Mouse (Mus musculus) forebrain, postnatal 0 days (tissue): ENCODE measurements at regions not wholly inside any gene's neighbourhood (a gene's known extent, or its start where the extent isn't known, plus 50 kb on each side); places are given as distances from the start of the nearest gene placed in this dataset.

Experiments used
- ATAC-seq: fragments of 200-750 bp; cut with Nextera tagmentation; 2 replicates; pipeline ENCODE4 v1.8.0; 2017; ENCODE audit warnings: mild to moderate bottlenecking, moderate library complexity
- DNase-seq: peaks from one replicate; pipeline ENCODE4 v3.0.0-alpha.2; 2015
- H3K27ac ChIP-seq: fragments of 300-500 bp; sonication (generic); 2 replicates; pipeline ENCODE4 v1.5.1; 2014; ENCODE audit warnings: low read depth, mild to moderate bottlenecking, antibody characterized with exemption, low read length, moderate library complexity, mixed read lengths
- H3K27me3 ChIP-seq: fragments of 300-500 bp; sonication (generic); 2 replicates; pipeline ENCODE4 v1.6.1; 2014; ENCODE audit warnings: mild to moderate bottlenecking, low read length, mixed read lengths; ENCODE audit not compliant: insufficient read depth
- H3K36me3 ChIP-seq: fragments of 300-500 bp; sonication (generic); 2 replicates; pipeline ENCODE4 v1.6.1; 2014; ENCODE audit warnings: mild to moderate bottlenecking, moderate library complexity; ENCODE audit not compliant: insufficient read depth
- H3K4me1 ChIP-seq: fragments of 300-500 bp; sonication (generic); 2 replicates; pipeline ENCODE4 v1.6.1; 2014; ENCODE audit warnings: antibody characterized with exemption; ENCODE audit not compliant: insufficient read depth
- H3K4me2 ChIP-seq: fragments of 300-500 bp; sonication (generic); 2 replicates; pipeline ENCODE4 v1.6.1; 2014; ENCODE audit warnings: low read depth, mild to moderate bottlenecking, moderate library complexity
- H3K4me3 ChIP-seq: fragments of 300-500 bp; sonication (generic); 2 replicates; pipeline ENCODE4 v1.5.1; 2014; ENCODE audit warnings: low read depth, low read length, mixed read lengths
- H3K9ac ChIP-seq: fragments of 300-500 bp; sonication (generic); 2 replicates; pipeline ENCODE4 v1.6.1; 2014; ENCODE audit warnings: mild to moderate bottlenecking
- H3K9me3 ChIP-seq: fragments of 300-500 bp; sonication (generic); 2 replicates; pipeline ENCODE4 v1.6.1; 2016; ENCODE audit warnings: low read length
- CTCF ChIP-seq: sonication (generic); IDR thresholded peaks from 2 replicates; pipeline ENCODE4 v1.5.1; 2016; ENCODE audit warnings: antibody characterized with exemption, control low read depth, low read depth
- WGBS: fragments of 180-500 bp; shearing (Covaris S2); extraction: QIAGEN DNeasy Blood & Tissue Kit; methylation state at CpG from one replicate; pipeline ENCODE4 v1.1.7; 2014; 5-methylcytosine and 5-hydroxymethylcytosine counted together

GRCm38 (mm10) chr5:133532678-133533077 is 566.8 kb upstream of the Castor2 start:
- TF ChIP-seq CTCF, result peak; percentile 61
- ATAC-seq, result no peak
- Histone ChIP-seq H3K4me2 (no peak overlapping the region), H3K4me3 (no peak overlapping the region), H3K9ac (no peak overlapping the region), H3K4me1 (no peaks in the 10 kb centered on the region), H3K9me3 (no peaks in the 10 kb centered on the region), H3K27me3 (no peaks in the 10 kb centered on the region), H3K36me3 (no peaks in the 10 kb centered on the region), H3K27ac (no peak overlapping the region)
- peak; percentile 26 for DNase-seq

GRCm38 (mm10) chr5:133505661-133506060 is 593.9 kb upstream of the Castor2 start:
- Histone ChIP-seq H3K4me2 (no peak overlapping the region), H3K9me3 (no peaks in the 10 kb centered on the region), H3K4me1 (no peaks in the 10 kb centered on the region), H3K4me3 (no peak overlapping the region), H3K27ac (no peak overlapping the region), H3K9ac (no peak overlapping the region), H3K36me3 (no peaks in the 10 kb centered on the region), H3K27me3 (no peaks in the 10 kb centered on the region)
- no peak for TF ChIP-seq CTCF
- DNase-seq (no peak), ATAC-seq (no peak)
- 69% methylated on average over 2 of the region's 2 CpGs for WGBS

GRCm38 (mm10) chr5:133487806-133488290 is 611.7 kb upstream of the Castor2 start:
- DNase-seq (peak; percentile 56), ATAC-seq (no peak)
- Histone ChIP-seq H3K4me3 (no peak overlapping the region), H3K36me3 (no peaks in the 10 kb centered on the region), H3K9ac (no peak overlapping the region), H3K4me1 (peaks cover 11% of the 10 kb centered on the region; the same call in 1 of the 2 replicates), H3K27ac (no peak overlapping the region), H3K9me3 (no peaks in the 10 kb centered on the region), H3K27me3 (no peaks in the 10 kb centered on the region), H3K4me2 (no peak overlapping the region)
- 14% methylated on average over 5 of the region's 5 CpGs for WGBS
- TF ChIP-seq CTCF, result no peak

DNA sequence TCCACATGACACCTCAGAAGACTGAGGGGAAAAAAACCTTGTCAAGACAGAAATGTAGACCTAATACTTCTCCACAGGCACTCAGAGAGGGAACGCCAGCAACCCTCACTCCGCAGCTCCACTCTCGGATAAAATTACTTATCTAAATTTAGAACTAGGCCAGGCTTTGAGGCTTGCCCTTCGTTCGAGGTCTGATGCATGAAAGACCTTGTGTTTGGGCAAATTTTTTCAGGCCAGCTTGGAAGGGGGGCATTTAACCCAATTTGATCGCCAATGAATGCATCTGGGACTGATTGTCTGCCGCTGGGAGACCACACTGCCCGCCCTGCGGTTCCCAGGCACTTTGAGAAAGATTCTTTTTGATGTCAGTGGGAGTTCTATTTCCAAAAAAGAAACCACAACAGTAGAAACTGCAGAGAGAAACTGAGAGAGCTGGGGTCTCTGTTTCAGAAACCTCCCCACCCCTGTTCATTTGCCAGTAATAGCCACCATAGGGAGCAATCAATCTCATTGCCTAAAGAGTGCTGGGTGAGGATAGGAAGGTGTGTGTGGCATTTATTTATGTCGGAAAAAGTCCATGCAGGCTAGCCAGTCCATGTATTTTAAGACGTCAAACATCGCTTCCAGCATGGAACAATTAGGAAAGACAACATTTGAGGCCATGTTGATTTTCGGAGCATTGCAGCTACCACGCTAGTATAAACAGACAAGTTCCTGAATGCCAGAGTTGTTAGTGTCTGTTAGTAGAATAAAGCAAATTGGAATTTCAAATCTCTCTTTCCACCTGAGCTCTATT is 617.0 kb upstream of the Castor2 start:
- ATAC-seq (peak; percentile 29; the same call in 1 of the 2 replicates), DNase-seq (peak; percentile 57)
- Histone ChIP-seq H3K9ac (no peak overlapping the region), H3K4me2 (no peak overlapping the region), H3K36me3 (no peaks in the 10 kb centered on the region), H3K27ac (no peak overlapping the region), H3K9me3 (no peaks in the 10 kb centered on the region), H3K4me1 (peaks cover 8% of the 10 kb centered on the region; the same call in 1 of the 2 replicates), H3K27me3 (no peaks in the 10 kb centered on the region), H3K4me3 (no peak overlapping the region)
- WGBS, result 21% methylated on average over 14 of the region's 14 CpGs
- no peak for TF ChIP-seq CTCF

DNA sequence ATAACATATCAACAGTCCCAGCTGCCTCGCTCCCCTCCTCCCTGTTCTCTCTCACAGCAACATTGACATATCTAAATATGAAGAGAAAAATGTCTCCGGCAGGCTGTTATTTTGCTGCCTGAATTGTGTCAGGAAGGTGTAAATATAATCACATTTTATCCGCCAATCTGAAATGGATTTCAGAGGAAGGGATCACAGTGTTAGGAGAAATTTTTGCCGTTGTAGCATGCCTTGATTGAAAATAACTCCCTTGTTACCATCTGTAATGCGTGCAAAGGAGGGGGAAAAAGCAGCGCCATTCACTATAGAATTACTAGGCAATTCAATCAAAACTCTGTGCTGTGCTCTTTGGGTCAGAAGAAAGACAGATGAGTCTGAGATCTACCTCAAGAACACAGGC is 620.3 kb upstream of the Castor2 start:
- no peaks in the 10 kb centered on the region for H3K36me3 ChIP-seq
- no peak overlapping the region for H3K4me2 ChIP-seq
- peak; percentile 53; the same call in 1 of the 2 replicates for ATAC-seq
- WGBS, result 49% methylated on average over 6 of the region's 6 CpGs
- no peak overlapping the region for H3K4me3 ChIP-seq
- no peak for TF ChIP-seq CTCF
- DNase-seq, result peak; percentile 41
- H3K27me3 ChIP-seq, result no peaks in the 10 kb centered on the region
- no peaks in the 10 kb centered on the region for H3K9me3 ChIP-seq
- peak overlapping the region; percentile 2; the same call in 1 of the 2 replicates for H3K27ac ChIP-seq
- no peak overlapping the region for H3K9ac ChIP-seq
- peaks cover 8% of the 10 kb centered on the region; the same call in 1 of the 2 replicates for H3K4me1 ChIP-seq

- H3K4me2 ChIP-seq, result no peak overlapping the region
- no peaks in the 10 kb centered on the region for H3K36me3 ChIP-seq
- H3K27me3 ChIP-seq, result no peaks in the 10 kb centered on the region
- no peak overlapping the region for H3K9ac ChIP-seq
- ATAC-seq (peak; percentile 98), DNase-seq (peak; percentile 73)
- H3K4me3 ChIP-seq, result no peak overlapping the region
- peak overlapping the region; percentile 16; the same call in 1 of the 2 replicates for H3K27ac ChIP-seq
- TF ChIP-seq CTCF, result no peak
- no peaks in the 10 kb centered on the region for H3K4me1 ChIP-seq
- H3K9me3 ChIP-seq, result no peaks in the 10 kb centered on the region
- 13% methylated on average over 7 of the region's 7 CpGs for WGBS
Measured at GRCm38 (mm10) chr5:133453349-133454049, 646.0 kb upstream of the Castor2 start.

DNA sequence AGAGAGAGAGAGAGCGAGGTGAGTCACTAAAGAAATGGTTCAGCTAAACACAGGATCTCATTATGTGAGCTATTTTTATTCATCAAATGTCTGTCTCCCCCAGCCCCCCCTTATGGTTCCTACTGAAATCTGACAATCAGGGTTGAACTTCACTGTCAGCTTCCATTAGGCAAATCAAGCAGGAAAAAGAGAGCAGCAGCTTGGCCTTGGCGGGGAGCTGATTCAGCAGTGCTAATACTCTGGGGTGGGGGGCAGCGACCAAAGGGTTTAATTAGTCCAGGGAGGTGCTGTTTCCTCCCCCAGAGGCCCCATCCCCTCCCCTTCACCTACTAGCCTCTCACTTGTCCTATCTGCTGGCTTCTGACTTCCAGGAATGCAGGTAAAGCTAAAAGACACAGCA is 649.6 kb upstream of the Castor2 start:
- TF ChIP-seq CTCF, result no peak
- ATAC-seq (peak; percentile 38; the same call in 1 of the 2 replicates), DNase-seq (peak; percentile 16)
- no peak overlapping the region for H3K4me3 ChIP-seq
- no peaks in the 10 kb centered on the region for H3K36me3 ChIP-seq
- H3K27me3 ChIP-seq, result no peaks in the 10 kb centered on the region
- peak overlapping the region; percentile 57; the same call in 1 of the 2 replicates for H3K27ac ChIP-seq
- no peak overlapping the region for H3K9ac ChIP-seq
- H3K4me1 ChIP-seq, result no peaks in the 10 kb centered on the region
- no peak overlapping the region for H3K4me2 ChIP-seq
- 26% methylated on average over 3 of the region's 3 CpGs for WGBS
- H3K9me3 ChIP-seq, result no peaks in the 10 kb centered on the region
